Mouse (Mus musculus) cerebellum, adult 11 months (tissue): Measurements from ENCODE around the gene Rps6ka2.
"Not testable (repeated sequence)": the region's sequence is repeated elsewhere in the genome, so short reads cannot be mapped to it uniquely, and the experiment has no call there.

ENCODE experiments used
- DNase-seq: peaks from one replicate; pipeline ENCODE4 v3.0.0; 2022

Gene Rps6ka2

DNA sequence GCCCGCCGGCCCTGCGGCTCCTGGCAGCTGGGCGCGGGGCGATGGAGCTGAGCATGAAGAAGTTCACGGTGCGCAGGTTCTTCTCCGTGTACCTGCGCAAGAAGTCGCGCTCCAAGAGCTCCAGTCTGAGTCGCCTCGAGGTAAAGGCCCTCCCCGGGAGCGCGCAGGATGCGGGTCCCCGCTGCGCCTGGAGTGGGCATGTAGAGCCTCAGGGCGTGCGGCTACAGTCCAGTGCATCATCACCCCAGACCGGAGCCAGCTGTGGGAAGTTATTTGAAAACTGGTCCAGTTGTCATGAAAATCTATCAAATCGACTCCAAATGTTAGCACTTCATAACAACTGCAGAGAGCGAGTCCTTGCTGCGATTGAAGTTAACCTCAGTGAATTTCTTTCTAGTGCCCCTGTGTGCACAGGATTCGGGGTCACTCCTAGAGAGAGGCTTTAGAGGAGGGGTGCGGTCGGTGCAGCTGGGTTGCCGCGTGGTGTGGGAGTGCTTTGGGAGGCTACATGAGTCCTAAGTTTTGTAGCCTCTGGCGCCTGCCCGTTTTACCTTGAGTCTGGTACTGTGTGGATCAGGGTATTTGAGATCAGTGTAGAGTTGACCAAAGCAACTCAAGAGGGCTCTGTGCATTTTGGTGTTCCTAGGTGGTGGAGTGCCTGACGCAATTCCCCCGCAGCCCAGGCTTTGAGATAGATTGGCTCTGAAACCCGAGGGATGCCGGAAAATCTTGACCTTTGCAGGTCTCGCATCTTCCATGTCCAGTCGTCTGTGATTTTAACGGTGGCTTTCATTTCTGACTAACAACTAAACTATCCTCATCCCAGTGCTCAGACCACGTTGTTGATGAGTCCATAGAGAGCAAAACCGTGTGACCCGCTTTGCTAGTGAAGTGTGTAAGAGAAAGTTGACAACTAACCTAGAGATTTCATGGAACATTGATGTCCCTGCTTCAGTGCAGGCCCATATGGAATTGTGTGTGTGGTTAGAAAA lies 685 bp downstream of the Rps6ka2 start:
- DNase-seq = no peak

DNA sequence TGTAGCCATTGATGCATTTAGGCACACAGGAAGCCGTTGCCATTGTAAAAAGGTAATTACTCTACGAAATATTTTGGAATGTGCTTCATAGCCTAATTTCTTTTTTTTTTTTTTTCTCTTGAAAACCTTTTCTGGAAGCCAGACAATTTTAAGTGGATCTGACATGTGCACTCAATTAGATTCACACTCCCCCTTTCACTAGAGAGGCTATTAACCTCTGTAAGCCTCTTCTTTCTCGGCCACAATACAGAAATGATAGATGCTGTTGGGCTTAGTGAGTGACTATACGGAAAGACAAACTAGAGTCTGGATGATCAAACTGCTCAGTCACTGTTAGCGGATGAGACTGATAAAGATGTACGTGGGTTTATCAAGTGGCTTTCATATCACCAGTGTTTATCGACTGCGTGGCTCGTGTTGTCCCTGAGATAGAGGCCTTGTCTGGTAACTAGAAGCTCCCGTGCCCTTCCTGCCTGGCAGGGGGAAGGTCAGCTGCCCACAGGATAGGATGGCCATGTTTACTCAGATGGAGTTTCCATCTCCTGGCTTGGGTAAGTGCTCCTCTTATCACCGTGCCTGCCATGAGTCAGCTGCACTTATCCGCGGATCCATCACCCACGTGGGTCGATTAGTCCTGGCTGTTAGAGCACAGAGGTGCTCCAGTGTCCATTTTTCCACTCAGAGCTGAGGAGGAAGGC lies 3.6 kb downstream of the Rps6ka2 start:
- DNase-seq = no peak

DNA sequence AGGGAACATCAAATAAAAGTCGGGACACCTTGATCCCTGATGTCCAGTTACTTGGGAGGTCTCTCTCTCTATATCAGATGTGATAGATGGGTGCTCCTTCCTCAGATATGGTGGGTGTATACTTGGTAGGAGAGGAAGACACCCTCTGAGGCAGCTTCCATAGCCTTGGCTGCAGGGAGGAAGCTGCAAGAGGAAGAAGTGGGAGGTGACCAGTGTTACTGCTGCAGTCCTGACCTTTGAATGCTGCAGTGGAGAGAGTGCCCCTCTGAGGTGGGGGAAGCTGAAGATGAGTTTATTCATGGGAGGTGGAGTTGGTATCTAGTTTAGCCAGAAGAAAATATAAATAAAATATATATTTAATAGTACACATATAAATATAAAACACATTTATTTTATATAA lies 5.4 kb downstream of the Rps6ka2 start:
- DNase-seq = no peak

DNA sequence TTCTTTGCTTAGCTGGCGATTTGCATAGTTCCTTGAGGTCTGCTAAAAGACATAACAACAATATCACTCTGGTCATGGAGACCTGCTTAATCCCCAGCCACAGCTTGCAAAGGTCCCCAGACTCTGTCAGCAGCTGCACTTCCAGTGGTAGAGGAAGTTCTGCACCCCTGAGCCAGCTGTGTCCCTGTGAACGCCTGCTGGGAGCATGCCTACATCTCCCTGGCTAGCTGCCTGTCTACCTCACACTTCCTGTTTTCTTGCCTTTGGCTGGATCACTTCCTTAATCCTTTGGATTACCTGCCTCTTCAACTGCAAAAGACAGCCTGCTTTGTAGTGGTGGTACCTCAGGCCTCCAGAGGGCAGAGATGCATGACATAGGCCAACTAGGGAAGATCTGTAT lies 6.5 kb downstream of the Rps6ka2 start:
- no peak for DNase-seq

DNA sequence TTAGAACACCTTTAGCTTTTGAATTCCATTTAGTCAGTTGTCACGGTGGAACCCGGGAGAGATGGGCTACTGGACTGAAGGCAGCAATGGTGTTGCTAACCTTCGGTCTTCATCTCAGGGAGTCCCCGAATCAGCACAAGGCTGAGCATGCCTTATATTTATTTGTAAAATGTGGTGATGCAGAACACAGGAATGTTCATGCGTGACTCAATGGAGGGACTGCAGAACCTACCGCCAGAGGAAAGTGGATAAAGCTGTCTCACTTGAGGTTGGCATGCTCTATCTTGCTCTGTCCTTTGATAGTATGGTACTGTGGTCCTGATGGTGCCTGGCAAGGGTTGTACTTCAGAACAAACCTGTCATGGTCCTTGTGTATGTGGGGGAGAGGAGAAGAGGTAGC lies 8.3 kb downstream of the Rps6ka2 start:
- no peak for DNase-seq

DNA sequence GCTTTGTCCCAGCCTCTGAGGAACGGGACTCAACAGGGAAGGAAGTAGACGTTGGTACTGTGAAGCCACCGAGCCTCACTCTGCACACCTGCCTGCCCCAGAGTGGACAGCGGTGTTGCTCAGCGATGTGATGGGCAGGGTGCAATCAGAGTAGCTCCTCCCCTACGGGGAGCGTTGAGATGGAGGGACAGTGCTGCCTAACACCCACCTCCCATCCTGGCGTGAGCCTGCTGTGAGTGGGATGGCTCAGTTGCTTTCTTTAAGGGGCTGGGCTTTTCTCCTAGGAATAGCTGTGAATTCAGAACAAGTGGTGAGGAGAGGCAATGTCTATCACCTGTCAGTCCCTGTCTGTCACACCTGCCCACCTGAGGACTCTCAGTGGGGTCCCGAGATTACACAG lies 12.3 kb downstream of the Rps6ka2 start:
- no peak for DNase-seq

DNA sequence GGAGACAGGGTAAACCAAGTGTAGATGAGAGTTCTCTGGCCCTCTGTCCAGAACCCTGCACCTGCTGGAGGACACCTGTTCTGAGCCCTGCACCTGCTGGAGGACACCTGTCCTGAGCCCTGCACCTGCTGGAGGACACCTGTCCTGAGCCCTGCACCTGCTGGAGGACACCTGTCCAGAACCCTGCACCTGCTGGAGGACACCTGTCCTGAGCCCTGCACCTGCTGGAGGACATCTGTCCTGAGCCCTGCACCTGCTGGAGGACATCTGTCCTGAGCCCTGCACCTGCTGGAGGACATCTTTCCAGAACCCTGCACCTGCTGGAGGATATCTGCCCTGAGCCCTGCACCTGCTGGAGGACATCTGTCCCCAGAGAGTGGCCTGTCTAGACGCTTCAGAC lies 17.1 kb downstream of the Rps6ka2 start:
- not testable (repeated sequence) for DNase-seq

DNA sequence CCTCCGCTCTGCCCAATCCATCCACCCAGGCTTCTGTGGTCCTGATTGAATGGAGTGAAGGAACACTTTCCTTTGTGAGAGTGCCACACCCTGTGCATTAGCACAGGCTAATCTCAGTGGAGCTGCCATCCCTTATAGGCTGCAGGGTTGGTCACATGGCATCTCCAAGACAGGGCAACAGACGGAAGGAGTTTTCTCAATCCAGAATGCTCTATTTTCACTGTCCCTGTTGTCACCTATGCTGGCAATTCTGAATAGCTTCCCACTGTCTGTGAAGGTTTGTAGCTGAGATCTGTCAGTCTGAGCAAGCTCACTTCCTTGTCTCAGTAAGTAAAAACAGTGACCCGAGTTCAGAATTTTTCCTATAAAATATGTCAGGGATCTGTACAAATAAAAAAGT lies 19.5 kb downstream of the Rps6ka2 start:
- no peak for DNase-seq

DNA sequence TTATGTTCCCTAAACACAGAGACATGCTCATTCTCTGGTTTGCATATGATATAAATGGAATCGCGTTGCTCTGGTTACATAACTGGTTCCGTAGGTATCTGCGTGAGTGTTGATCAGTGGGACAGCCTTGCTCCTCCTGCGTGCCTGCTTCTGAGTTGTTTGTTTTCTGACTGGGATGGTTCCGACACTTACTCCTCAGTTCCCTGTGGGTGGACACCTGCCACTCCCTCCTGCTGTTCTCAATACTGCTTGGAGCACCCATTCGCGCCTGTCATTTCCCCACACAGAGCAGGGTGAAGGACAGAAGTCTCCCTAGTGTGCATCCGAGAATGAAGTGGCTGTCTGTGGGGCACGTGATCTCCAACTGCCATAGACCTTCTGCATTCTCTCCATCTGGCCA lies 20.1 kb downstream of the Rps6ka2 start:
- DNase-seq = no peak

DNA sequence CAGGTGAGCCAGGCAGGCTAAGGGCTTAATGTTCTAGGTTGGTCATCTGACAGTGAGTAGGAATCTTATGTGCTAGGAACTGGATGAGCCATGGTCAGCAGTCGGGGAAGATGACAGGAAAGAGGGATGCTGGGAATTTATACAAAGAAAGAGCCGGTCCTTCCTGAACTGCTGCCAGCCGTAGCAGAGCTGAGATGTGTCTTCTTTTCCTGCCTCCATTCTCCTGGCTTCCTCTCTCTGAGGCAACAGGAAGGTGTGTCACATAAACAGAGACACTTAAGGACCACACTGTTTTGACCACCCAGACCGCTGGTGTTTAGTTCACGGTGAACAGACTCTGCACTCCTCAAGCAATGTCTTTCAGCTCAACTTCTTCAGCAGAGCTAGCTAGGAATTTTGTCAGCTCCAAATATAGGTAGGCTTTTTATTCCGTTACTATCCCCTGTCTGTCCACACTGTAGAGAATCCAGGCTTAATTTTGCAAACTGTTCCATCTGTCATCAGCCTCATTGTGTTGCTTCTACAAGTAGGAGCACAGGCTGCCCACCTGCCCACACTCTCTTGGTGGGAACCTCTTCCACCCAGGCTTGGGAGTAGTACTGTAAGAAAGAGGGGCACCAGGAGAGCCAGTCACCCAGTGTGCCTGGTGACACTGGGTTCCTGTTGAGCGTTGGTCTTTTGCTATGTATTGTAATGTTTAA lies 24.4 kb downstream of the Rps6ka2 start:
- no peak for DNase-seq

DNA sequence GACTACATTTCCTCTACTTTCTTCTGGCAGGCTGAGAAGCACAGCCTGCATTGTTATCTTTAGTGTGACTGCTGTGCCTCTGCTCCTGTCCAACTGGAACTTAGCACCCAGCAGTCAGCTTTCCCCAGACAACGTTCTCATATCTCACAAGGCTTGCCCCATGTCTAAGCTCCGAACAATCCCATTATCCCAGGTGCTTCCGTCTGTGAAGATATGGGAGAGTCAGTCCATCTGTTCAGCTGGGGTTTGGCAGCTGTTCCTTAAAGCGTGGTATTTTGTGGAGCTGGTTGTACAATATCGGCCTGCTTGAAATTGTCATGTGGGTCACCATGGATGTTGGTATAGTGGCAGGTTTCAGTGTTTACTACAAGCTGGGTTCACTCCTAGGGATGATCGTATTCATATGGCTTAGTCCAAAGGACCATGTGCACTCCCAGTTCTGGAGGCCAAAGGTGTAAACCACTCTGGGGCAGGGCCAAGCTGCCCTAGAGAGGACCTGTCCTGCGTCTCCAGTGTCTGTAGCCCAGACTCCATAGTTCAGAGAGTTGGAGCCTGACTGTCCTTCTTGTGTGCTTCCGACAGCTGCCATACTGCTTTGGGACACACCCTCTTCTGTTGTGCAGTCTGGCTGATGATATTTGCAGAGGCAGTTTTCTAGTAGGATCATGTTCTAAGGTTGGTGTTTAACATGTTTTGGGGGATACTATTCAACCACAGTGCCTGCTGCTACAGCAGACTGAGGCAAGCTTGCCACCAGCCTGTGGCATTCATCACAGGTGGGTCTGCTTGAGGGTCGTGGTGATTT lies 27.4 kb downstream of the Rps6ka2 start:
- no peak for DNase-seq

DNA sequence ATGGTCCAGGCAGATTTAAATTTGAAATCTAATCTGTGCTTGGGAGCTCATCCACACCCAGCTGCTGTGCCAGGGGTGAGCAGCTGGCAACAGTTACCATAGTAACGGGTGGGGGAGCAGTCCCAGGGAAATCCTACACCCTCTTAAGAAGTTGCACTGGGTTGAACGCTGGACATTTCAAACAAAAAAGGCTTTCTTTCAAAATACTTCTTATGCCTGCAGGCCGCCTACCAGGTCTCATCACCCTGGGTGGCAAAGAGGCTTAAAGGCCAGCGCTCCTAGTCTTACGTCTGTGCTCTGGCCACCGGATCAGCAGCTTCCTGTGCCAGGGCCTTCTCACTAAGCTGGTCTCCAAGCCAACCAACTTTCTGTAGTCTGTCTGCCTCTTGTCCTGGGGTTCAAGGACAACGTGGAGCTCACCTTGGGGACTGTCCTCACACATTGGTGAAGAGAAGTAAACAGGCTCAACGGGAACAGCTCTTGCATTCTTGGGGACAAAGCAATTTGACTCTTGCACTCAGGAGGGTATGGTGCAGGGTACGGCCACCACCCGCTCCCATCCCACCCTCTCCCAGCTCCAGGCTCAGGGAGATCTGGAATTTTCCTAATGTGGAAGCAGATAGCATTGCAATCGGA lies 35.0 kb downstream of the Rps6ka2 start:
- DNase-seq = no peak

DNA sequence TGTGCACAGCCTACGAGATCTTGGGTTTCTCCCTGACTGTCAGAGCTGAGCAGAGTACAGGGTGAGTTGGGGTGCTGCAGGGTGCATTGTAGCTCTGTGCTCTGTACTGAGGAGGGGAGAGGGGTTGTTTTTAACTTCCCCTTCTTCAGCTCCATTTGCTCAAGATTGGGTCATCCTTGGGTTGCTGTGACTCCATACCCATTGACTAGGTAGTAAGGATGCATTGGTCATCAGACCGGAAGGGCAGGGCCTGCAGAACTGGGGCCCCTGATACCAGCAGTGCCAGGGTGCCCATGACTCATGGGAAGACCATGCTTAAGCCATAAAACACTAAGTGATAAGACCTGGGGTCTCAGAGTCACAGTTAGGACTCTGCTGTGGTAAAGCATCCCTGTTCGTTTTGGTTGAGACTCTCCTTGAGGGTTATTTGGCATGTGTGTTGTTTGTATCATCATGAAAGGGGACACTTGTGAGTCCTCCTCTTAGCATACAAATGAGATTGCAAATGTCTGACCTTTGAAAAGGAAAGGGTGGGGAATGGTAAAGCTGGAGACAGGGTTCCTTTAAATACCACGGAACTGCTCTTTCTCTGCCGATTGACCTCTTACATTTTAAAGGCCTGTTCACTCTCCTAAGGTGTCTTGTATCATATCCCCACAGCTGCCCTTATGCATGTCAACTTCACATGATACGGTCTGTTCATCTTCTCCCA lies 36.7 kb downstream of the Rps6ka2 start:
- no peak for DNase-seq

DNA sequence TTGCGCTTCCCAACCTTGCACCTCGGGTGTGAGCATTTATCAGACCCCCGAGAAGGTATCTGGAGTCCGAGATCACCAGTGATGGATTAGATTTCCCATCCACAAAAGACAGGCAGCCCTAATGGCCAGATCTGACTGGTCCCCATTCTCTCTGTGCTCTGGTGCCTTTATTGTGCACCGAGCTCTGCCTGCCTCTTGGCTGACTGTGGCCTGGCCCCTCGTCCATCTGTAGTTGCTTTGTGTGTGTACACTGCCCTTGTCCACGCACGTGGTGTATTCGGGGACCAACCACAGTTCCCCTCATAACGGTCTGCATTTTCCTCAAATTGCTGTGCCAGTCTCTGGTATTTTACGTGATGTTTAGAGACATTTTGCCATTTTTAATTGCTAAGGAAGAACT lies 40.7 kb downstream of the Rps6ka2 start:
- DNase-seq = no peak

DNA sequence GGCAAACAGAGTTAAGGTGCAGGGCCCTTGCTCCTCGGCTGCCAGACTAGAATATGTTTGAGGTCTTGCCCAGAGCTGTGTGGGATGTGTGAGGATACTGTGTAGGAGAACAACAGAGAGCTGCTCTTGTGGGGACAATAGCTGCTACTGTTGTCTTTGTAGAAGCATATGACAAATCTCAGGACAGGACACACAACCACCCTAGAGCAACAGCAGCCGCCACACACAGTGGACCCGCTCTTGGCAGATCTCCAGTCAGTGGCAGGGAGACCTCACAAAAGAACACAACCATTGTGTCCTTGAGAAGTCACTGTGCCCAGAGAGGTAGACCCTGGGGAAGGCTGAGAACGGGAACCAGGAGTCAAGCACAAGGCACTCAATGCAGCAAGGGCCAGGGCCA lies 42.0 kb downstream of the Rps6ka2 start:
- DNase-seq = no peak

DNA sequence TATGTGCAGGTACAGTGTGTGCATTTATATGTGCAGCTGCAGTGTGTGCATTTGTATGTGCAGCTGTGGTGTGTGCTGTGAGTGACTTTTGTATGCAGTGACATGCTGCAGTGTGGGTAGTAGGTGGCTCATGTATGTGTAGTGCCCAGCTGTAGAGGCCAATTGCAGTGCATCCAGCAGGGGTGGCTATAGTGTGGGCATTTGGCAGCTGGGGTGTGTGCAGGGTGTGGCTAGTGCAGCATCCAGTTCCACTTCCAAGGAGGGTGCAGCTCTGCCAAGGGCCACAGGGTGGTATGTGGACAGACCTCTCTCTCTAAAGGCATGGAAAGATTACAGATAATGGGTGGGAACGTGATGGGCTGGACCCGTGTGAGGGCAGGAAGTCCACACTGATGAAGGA lies 43.3 kb downstream of the Rps6ka2 start:
- DNase-seq = no peak

DNA sequence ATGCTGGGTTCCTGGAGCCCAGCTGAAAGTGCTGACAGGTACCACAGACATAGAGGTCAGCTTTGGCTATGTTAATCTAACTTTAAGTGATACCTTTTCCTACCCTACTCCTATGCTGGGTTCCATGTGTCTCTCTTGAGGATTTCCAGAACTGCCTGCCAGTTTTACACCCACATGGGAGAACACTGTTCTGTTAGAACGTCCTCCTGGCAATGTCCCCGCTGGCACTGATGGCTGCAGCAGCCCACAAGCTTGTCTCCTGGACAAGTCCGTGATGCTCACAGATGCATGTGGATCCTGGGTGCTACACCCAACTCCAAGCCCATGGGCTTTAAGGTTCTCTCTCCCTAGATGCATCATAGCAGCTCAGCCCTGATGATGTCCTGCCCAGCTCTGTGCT lies 44.1 kb downstream of the Rps6ka2 start:
- no peak for DNase-seq

DNA sequence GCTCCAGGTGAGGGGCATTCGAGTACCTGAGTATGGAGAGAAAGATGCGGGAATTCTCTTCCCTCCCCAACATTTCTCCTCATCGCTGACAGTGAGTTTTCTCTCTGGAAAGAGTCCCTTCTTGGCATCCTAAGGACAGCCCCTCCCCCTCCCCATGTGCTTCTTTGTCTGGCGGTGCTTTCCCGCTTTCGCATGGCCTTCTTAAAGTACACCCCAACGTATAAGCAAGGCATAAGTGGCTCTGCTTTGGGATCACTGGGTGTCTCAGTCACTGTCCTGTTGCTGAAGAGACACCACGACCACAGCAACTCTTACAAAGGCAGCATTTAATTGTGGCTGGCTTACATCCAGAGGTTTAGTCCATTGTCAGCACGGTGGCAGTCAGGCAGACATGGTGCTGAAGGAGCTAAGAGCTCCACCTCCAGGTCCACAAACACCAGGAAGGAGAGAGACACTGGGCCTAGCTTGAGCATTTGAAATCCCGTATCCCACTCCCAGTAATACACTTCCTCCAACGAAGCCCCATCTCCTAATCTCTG lies 47.9 kb downstream of the Rps6ka2 start:
- no peak for DNase-seq

DNA sequence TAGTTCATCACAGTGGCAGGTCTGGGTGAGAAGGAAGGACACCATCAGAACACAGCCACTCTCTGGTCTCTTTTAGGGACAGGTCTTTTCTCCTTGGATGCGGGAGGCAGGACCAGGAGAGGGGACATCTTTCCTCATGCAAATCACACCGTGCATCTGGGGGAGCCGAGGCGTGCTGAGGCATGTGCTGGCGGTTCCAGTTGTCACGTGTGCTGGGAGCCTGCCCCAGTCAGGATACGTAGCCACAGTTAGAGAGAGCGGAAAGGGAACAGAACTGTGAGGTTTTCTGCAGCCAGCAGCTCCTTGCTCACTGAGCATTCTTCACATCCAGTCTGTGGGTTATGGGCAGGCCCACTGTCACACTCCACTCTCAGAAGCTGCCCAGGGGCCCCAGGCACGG lies 48.5 kb downstream of the Rps6ka2 start:
- DNase-seq = no peak

DNA sequence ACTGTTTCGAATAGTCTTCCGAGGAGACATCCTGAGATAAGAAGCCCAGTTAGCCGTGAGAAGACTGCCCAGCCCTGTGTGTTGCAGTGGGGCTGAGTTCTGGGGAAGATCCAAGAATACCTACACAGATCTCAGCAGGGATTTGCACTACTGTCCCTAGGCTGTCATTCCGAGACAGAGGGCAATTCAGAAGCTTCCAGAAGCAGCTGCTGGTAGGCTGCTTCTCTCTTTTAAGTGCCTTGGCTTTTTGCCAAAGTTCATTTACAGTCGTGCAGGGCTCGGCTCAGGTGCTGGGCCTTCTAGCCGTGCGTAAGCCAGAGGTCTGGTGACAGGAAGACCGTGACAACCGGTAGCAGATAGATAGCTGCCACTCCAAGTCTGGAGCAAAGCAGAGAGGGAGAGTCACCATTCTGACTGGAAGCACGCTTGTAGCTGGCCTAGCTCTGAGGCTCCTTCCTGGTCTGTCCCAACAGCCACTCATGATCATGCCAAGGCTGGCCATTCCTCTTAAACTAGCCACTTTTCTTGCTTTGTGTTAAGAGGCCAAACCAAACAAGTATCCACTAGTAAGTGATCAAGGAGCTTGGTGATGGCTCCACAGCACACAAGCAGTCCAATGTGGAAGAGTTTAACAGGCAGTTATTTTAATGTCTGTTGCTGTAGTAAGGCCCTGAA lies 49.3 kb downstream of the Rps6ka2 start:
- DNase-seq = no peak

DNA sequence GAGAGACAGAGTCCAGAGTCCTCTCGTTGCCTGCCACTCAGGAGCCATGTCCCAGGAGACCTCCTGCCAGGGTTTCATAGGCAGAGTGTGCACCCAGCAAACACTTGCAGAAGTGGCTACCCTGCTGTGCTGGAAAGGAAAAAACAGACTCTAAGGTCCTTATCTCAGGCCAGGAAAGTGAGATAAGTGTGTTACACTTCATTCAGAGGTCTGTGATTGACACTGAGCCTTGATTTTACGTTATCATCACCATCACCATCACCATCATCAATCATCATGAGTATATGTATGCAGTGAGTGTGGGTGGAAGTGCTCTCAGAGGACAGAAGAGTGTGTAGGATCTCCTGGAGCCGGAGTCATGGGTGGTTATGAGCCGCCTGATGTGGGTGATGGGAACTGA lies 51.4 kb downstream of the Rps6ka2 start:
- DNase-seq = no peak
